Mouse (Mus musculus): ENCODE results near the gene Sp100.
"Not testable (repeated sequence)": the region's sequence is repeated elsewhere in the genome, so short reads cannot be mapped to it uniquely, and the experiment has no call there.

Sp100 gene

GRCm38 (mm10) chr1:85649881-85650280, at the start of gene Sp100:
Sp100 (plus strand) TSS chr1:85649988.
- DNase-seq (ENCODE audit: low spot score) = not testable (repeated sequence)

GRCm38 (mm10) chr1:85600078-85600477, 49.7 kb upstream of the Sp100 start, which contains the start of gene Sp140:
Sp140 (plus strand) TSS chr1:85600378.
- not testable (repeated sequence) for DNase-seq (ENCODE audit: low spot score)

- not testable (repeated sequence) for DNase-seq (ENCODE audit: low spot score)
These were observed 49.0 kb upstream of the Sp100 start for GRCm38 (mm10) chr1:85600794-85601193.

- not testable (repeated sequence) for DNase-seq (ENCODE audit: low spot score)
These were observed 45.4 kb upstream of the Sp100 start for GRCm38 (mm10) chr1:85604341-85604740.

GRCm38 (mm10) chr1:85608361-85608760, 41.4 kb upstream of the Sp100 start:
- not testable (repeated sequence) for DNase-seq (ENCODE audit: low spot score)

- DNase-seq (ENCODE audit: low spot score) = not testable (repeated sequence)
These were observed 39.2 kb upstream of the Sp100 start for GRCm38 (mm10) chr1:85610581-85610980.

- DNase-seq (ENCODE audit: low spot score) = not testable (repeated sequence)
These were observed 34.7 kb upstream of the Sp100 start for GRCm38 (mm10) chr1:85615096-85615495.

- DNase-seq (ENCODE audit: low spot score) = not testable (repeated sequence)
These were observed 34.0 kb upstream of the Sp100 start for GRCm38 (mm10) chr1:85615819-85616218.

- not testable (repeated sequence) for DNase-seq (ENCODE audit: low spot score)
These were observed 32.6 kb upstream of the Sp100 start for GRCm38 (mm10) chr1:85617161-85617560.

GRCm38 (mm10) chr1:85618689-85619088, 31.1 kb upstream of the Sp100 start:
- DNase-seq (ENCODE audit: low spot score) = not testable (repeated sequence)

GRCm38 (mm10) chr1:85636936-85637335, 12.9 kb upstream of the Sp100 start:
- not testable (repeated sequence) for DNase-seq (ENCODE audit: low spot score)

- DNase-seq (ENCODE audit: low spot score) = not testable (repeated sequence)
These were observed 11.6 kb upstream of the Sp100 start for GRCm38 (mm10) chr1:85638144-85638543.

- DNase-seq (ENCODE audit: low spot score) = not testable (repeated sequence)
These were observed 736 bp downstream of the Sp100 start for GRCm38 (mm10) chr1:85650524-85650923.

GRCm38 (mm10) chr1:85651770-85652275, 2.0 kb downstream of the Sp100 start:
- DNase-seq (ENCODE audit: low spot score) = not testable (repeated sequence)

- not testable (repeated sequence) for DNase-seq (ENCODE audit: low spot score)
These were observed 7.4 kb downstream of the Sp100 start for GRCm38 (mm10) chr1:85657211-85657610.

GRCm38 (mm10) chr1:85664266-85664665, 14.5 kb downstream of the Sp100 start:
- DNase-seq (ENCODE audit: low spot score) = no peak

GRCm38 (mm10) chr1:85680226-85680625, 30.4 kb downstream of the Sp100 start:
- no peak for DNase-seq (ENCODE audit: low spot score)

- no peak for DNase-seq (ENCODE audit: low spot score)
These were observed 36.9 kb downstream of the Sp100 start for GRCm38 (mm10) chr1:85686666-85687065.

GRCm38 (mm10) chr1:85687346-85687745, 37.6 kb downstream of the Sp100 start:
- no peak for DNase-seq (ENCODE audit: low spot score)

GRCm38 (mm10) chr1:85690544-85690943, 40.8 kb downstream of the Sp100 start:
- DNase-seq (ENCODE audit: low spot score) = no peak

- no peak for DNase-seq (ENCODE audit: low spot score)
These were observed 42.5 kb downstream of the Sp100 start for GRCm38 (mm10) chr1:85692281-85692680.

- no peak for DNase-seq (ENCODE audit: low spot score)
These were observed 43.5 kb downstream of the Sp100 start for GRCm38 (mm10) chr1:85693280-85693679.

GRCm38 (mm10) chr1:85695646-85696045, 45.9 kb downstream of the Sp100 start:
- DNase-seq (ENCODE audit: low spot score) = no peak
